Mouse (Mus musculus) lung, postnatal 0 days (tissue): ENCODE data around the gene Kat6b. TPM values are rescaled to one million over a fixed set of nuclear protein-coding genes. Genes with fewer than 3 reads are reported as not detected.

ENCODE experiments used
- ATAC-seq: fragments of 200-750 bp; cut with Nextera tagmentation; 2 replicates; pipeline ENCODE4 v1.8.0; 2017; ENCODE audit warnings: moderate library complexity
- DNase-seq: peaks from one replicate; pipeline ENCODE4 v3.0.0-alpha.2; 2016; ENCODE audit warnings: low spot score
- H3K27ac ChIP-seq: fragments of 300-500 bp; sonication (generic); 2 replicates; pipeline ENCODE4 v1.5.1; 2014; ENCODE audit warnings: antibody characterized with exemption, mild to moderate bottlenecking, low read length, mixed read lengths
- H3K27me3 ChIP-seq: fragments of 300-500 bp; sonication (generic); replicated peaks from 2 replicates; pipeline ENCODE4 v1.6.1; 2014; ENCODE audit warnings: low read length, mixed read lengths; ENCODE audit not compliant: insufficient read depth
- H3K36me3 ChIP-seq: fragments of 300-500 bp; sonication (generic); 2 replicates; pipeline ENCODE4 v1.6.1; 2014; ENCODE audit warnings: low read length, mixed read lengths; ENCODE audit not compliant: insufficient read depth
- H3K4me1 ChIP-seq: fragments of 300-500 bp; sonication (generic); 2 replicates; pipeline ENCODE4 v1.6.1; 2014; ENCODE audit warnings: antibody characterized with exemption, low read depth, low read length, mixed read lengths; ENCODE audit not compliant: insufficient read depth
- H3K4me2 ChIP-seq: fragments of 300-500 bp; sonication (generic); replicated peaks from 2 replicates; pipeline ENCODE4 v1.6.1; 2014; ENCODE audit warnings: low read depth, mild to moderate bottlenecking, low read length, moderate library complexity, mixed read lengths
- H3K4me3 ChIP-seq: fragments of 300-500 bp; sonication (generic); 2 replicates; pipeline ENCODE4 v1.5.1; 2014; ENCODE audit warnings: low read depth, low read length
- H3K9ac ChIP-seq: fragments of 300-500 bp; sonication (generic); replicated peaks from 2 replicates; pipeline ENCODE4 v1.6.1; 2014; ENCODE audit warnings: low read depth, mild to moderate bottlenecking
- H3K9me3 ChIP-seq: fragments of 300-500 bp; sonication (generic); 2 replicates; pipeline ENCODE4 v1.6.1; 2016; ENCODE audit warnings: low read length, mixed read lengths
- CTCF ChIP-seq: IDR thresholded peaks from 2 replicates; pipeline ENCODE4 v1.5.1; 2016; ENCODE audit warnings: antibody characterized with exemption, mild to moderate bottlenecking
- EP300 ChIP-seq: IDR thresholded peaks from 2 replicates; pipeline ENCODE4 v1.6.1; 2016; ENCODE audit warnings: antibody characterized with exemption, mild to moderate bottlenecking, control low read depth
- WGBS: fragments of 180-500 bp; shearing (Covaris S2); extraction: QIAGEN DNeasy Blood & Tissue Kit; methylation state at CpG from one replicate; pipeline ENCODE4 v1.1.7; 2014; 5-methylcytosine and 5-hydroxymethylcytosine counted together
- polyA plus RNA-seq: library from polyadenylated mRNA; unstranded; fragments of >200 nt; fragmentation: Nextera tagmentation; extraction: Ambion mirVana; gene quantifications from 2 replicates; pipeline ENCODE4 v1.2.1, GENCODE M21; 2015

The Kat6b gene
- polyA plus RNA-seq, 1 experiment from 2014 or later = 5.3 TPM

DNA sequence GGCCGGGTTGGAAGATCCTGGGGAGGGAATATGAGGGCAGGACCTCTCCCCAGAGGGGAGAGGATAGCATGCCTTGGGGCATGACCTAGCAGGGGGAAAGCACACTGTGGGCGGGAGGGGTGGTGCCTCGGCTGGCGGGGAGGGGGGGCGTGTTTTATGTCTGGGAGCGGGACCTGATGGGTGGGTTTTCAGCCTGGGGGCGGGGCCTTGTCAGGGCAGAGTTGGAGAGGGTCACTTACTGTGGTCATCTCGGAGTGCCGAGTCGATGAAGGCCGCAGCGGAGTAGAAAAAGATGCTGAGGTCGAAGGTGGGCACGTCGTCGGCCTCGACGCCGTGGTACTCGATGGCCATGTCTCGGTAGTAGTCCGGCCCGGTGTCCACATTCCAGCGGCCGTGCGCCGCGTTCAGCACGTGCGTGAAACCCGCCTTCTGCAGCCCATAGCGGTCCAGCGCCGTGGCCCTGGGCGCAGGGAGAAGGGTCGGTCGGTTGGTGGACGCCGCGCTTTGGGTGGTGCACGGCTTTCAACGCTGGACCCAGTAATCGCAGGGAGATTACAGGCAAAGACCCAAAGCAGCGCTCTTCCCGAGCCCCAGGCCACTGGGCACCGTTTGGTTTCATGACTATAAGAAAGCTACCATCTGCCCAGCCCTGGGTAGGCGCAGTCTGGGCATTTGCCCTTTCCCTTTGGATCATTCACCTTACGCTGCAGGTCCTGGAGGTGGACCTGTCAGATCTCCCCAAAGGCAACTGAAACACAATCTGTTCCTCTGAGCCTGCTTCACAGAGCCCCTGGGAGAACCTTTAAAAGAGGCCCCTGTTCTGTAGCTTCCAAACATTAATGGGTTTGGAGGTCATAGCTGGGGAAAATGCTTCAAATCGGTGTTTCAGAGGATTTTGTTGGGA is 205.4 kb downstream of the Kat6b start:
- Histone ChIP-seq H3K27me3 (0 out of 2 replicates have a peak, but pooled peaks cover 3% of the 10 kb centered on the region), H3K9ac (no peak overlapping the region), H3K4me2 (peak overlapping the region; percentile 50), H3K36me3 (no peaks in the 10 kb centered on the region), H3K9me3 (no peaks in the 10 kb centered on the region), H3K4me1 (no peaks in the 10 kb centered on the region), H3K4me3 (no peak overlapping the region), H3K27ac (no peak overlapping the region)
- peak; percentile 43 for ATAC-seq
- 14% methylated on average over 44 of the region's 49 CpGs for WGBS
- no peak for TF ChIP-seq CTCF
- no peak for TF ChIP-seq EP300
- no peak for DNase-seq

- Histone ChIP-seq H3K9ac (no peak overlapping the region), H3K9me3 (no peaks in the 10 kb centered on the region), H3K4me3 (no peak overlapping the region), H3K27me3 (no peaks in the 10 kb centered on the region), H3K4me1 (no peaks in the 10 kb centered on the region), H3K36me3 (no peaks in the 10 kb centered on the region), H3K4me2 (no peak overlapping the region), H3K27ac (no peak overlapping the region)
- TF ChIP-seq CTCF (no peak), EP300 (no peak)
- WGBS = 54% methylated on average over 3 of the region's 3 CpGs
- peak; percentile 44 for ATAC-seq
- DNase-seq = no peak
Observed at GRCm38 (mm10) chr14:21691070-21691469, 209.8 kb downstream of the Kat6b start.

GRCm38 (mm10) chr14:21695020-21695419 is 213.8 kb downstream of the Kat6b start:
- Histone ChIP-seq H3K9ac (no peak overlapping the region), H3K27me3 (no peaks in the 10 kb centered on the region), H3K4me2 (no peak overlapping the region), H3K4me1 (no peaks in the 10 kb centered on the region), H3K9me3 (no peaks in the 10 kb centered on the region), H3K36me3 (no peaks in the 10 kb centered on the region), H3K4me3 (no peak overlapping the region), H3K27ac (no peak overlapping the region)
- WGBS = 63% methylated on average over 6 of the region's 6 CpGs
- TF ChIP-seq EP300 (no peak), CTCF (no peak)
- ATAC-seq = peak; percentile 61
- DNase-seq = peak; percentile 37

GRCm38 (mm10) chr14:21696186-21696830 is 215.1 kb downstream of the Kat6b start:
- Histone ChIP-seq H3K4me3 (no peak overlapping the region), H3K9ac (no peak overlapping the region), H3K27ac (no peak overlapping the region), H3K27me3 (no peaks in the 10 kb centered on the region), H3K4me2 (no peak overlapping the region), H3K36me3 (no peaks in the 10 kb centered on the region), H3K4me1 (no peaks in the 10 kb centered on the region), H3K9me3 (no peaks in the 10 kb centered on the region)
- WGBS = 77% methylated on average over 7 of the region's 7 CpGs
- no peak for ATAC-seq
- DNase-seq = no peak
- TF ChIP-seq EP300 = no peak
- no peak for TF ChIP-seq CTCF

- no peak for TF ChIP-seq EP300
- no peak for TF ChIP-seq CTCF
- Histone ChIP-seq H3K36me3 (no peaks in the 10 kb centered on the region), H3K9me3 (no peaks in the 10 kb centered on the region), H3K4me1 (peaks cover 9% of the 10 kb centered on the region; the same call in 1 of the 2 replicates), H3K4me2 (no peak overlapping the region), H3K27me3 (no peaks in the 10 kb centered on the region), H3K9ac (no peak overlapping the region), H3K4me3 (no peak overlapping the region), H3K27ac (no peak overlapping the region)
- DNase-seq = no peak
- WGBS = 85% methylated on average over 6 of the region's 8 CpGs
- ATAC-seq = no peak
Observed at GRCm38 (mm10) chr14:21702691-21703090, 221.5 kb downstream of the Kat6b start.

DNA sequence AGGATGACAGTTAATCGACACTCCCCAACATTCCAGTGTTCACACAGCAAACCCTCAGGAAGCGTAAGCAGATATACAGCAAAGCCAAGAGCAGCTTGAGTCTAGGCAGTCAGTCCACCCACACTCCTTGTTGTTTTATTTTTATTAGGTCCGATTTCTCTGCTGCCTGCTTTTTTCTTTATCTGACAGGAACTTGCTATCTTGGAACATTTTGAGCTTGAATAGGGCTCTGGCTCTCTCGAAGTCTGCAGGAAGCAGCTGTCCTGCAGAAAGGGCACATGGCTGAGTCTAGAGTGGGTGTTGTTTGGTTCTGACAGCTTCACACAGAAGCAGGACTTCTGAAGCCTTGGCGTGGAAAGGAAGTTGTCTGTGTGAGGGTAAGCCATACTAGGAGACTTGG is 222.0 kb downstream of the Kat6b start:
- Histone ChIP-seq H3K4me2 (no peak overlapping the region), H3K4me3 (no peak overlapping the region), H3K36me3 (no peaks in the 10 kb centered on the region), H3K9me3 (no peaks in the 10 kb centered on the region), H3K27ac (0 out of 2 replicates have a peak overlapping the region, but pooled peaks have one; percentile 15), H3K27me3 (no peaks in the 10 kb centered on the region), H3K4me1 (peaks cover 9% of the 10 kb centered on the region; the same call in 1 of the 2 replicates), H3K9ac (no peak overlapping the region)
- TF ChIP-seq EP300 (0 out of 2 replicates have a peak, but pooled peaks have one; percentile 7), CTCF (no peak)
- 26% methylated on average over 5 of the region's 5 CpGs for WGBS
- peak; percentile 70 for ATAC-seq
- DNase-seq = peak; percentile 70
